In the genomic region with DNA sequence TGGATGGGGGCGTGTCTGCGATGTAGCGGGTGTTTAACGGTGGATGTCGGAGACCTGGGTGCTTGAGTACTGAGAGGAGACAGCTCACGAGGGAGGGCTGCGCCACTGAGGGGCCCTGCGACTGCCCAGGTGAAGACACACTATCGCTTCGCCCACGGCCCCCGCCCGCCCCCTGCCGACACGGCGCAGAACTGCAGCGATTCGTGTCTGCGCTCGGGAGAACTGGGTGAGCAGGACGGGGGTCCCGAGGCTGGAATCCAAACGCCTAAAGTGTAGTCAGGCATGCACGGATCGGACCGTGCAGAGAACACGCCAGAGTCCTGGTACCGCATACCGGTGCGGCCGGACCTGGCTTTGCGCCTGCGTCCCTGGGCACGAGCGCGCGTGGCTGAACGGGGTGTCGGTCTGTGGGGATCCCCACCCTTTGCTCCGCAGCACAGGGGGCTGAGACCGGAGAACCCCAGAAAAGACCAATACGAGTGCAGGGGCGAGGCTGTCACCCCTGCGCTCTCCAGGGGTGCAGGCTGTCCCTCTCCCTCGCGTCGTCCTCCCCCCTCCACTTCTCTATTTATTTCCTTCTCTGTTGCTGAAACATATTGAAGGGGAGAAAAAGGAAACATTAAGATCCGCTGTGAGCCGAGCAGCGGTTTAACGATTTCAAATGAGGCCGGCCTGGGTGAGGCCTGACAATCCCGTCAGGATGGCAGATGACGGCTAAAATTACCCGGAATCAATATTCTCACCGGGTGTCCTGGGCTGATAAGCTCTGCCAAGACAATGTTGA, we compare ENCODE assay signal across 9 mouse cellular contexts. TPM values are rescaled to one million over a fixed set of nuclear protein-coding genes. Genes with fewer than 3 reads are reported as not detected.
A peak's percentile ranks its signal among the peaks of the same experiment; 100 is the strongest.
DNase-seq lines count a peak whose midpoint lies in the region; ATAC-seq and TF ChIP-seq lines count a peak whose summit lies in the region.
"Had no signal": no experiment of that assay in that cellular context is flagged by ENCODE, and none has a peak within 500 bp of the region (broad histone marks: within the 10 kb centered on the region; RNA-seq: fewer than 3 reads in every experiment).

No protein-coding gene starts in this region.

- DNase-seq in ES-E14 (ENCODE audit: low read depth, low spot score) = no peak
- DNase-seq in adrenal gland, postnatal 10 days = peak; percentile 78
- peak; percentile 84 for DNase-seq in embryonic facial prominence, embryonic 10.5 days (ENCODE audit: low spot score)
- peak; percentile 42 to 43 for DNase-seq in kidney, postnatal 25 days
- DNase-seq in lung, postnatal 36 days = peak; percentile 42
- peak; percentile 73 for DNase-seq in right cerebral cortex, postnatal 4 days
- no peak for DNase-seq in urinary bladder, adult 2 months (ENCODE audit: low spot score)

- 0 out of 2 replicates have a peak, but pooled peaks cover 2% of the 10 kb centered on the region for H3K9me3 ChIP-seq in ES-E14 (ENCODE audit: control insufficient read depth, insufficient read depth, low read depth, low read length)
- H3K9me3 ChIP-seq in embryonic facial prominence, embryonic 10.5 days = no peaks in the 10 kb centered on the region
- H3K9me3 ChIP-seq in heart, embryonic 15.5 days (replicated peaks) = no peaks in the 10 kb centered on the region

- ATAC-seq in heart, embryonic 15.5 days (replicated peaks; ENCODE audit: insufficient number of reproducible peaks, insufficient read depth, low FRiP score, low read depth) = no peak

- H3K9ac ChIP-seq in ES-E14 (ENCODE audit: insufficient read depth, low read depth, low read length, poor library complexity, severe bottlenecking) = no peak overlapping the region
- H3K9ac ChIP-seq in heart, embryonic 15.5 days = 0 out of 2 replicates have a peak overlapping the region, but pooled peaks have one; percentile 22

- no peaks in the 10 kb centered on the region for H3K4me1 ChIP-seq in ES-E14 (ENCODE audit: control insufficient read depth in 2 of 2, insufficient read depth in 2 of 2, low read length in 2 of 2, poor library complexity in 1 of 2)
- H3K4me1 ChIP-seq in embryonic facial prominence, embryonic 10.5 days = peaks cover 9% of the 10 kb centered on the region
- peaks cover 6% of the 10 kb centered on the region for H3K4me1 ChIP-seq in heart, embryonic 15.5 days (replicated peaks)

- H3K36me3 ChIP-seq in ES-E14 (ENCODE audit: control insufficient read depth, insufficient read depth, low read length, poor library complexity, severe bottlenecking) = no peaks in the 10 kb centered on the region
- no peaks in the 10 kb centered on the region for H3K36me3 ChIP-seq in embryonic facial prominence, embryonic 10.5 days (replicated peaks)
- no peaks in the 10 kb centered on the region for H3K36me3 ChIP-seq in heart, embryonic 15.5 days

- WGBS in embryonic facial prominence, embryonic 10.5 days = 5% methylated on average over 56 of the region's 56 CpGs
- WGBS in heart, embryonic 15.5 days = 6% methylated on average over 56 of the region's 56 CpGs

- peak overlapping the region; percentile 65 for H3K4me2 ChIP-seq in heart, embryonic 15.5 days

- in situ Hi-C loops in ES-E14 (cut with MboI; ENCODE audit: low sequenced_read_pairs in 2 of 2, unreplicated experiment in 2 of 2) = loop anchor here in 1 of 2 experiments (25.0 kb wide), 1 partner anchor 1944 kb away; a partner anchor contains a TSS

- H3K27ac ChIP-seq in ES-E14 (ENCODE audit: insufficient read depth, low read depth, low read length, poor library complexity, severe bottlenecking) = no peak overlapping the region
- H3K27ac ChIP-seq in embryonic facial prominence, embryonic 10.5 days (replicated peaks) = no peak overlapping the region
- H3K27ac ChIP-seq in heart, embryonic 15.5 days = no peak overlapping the region

- peaks cover 76% of the 10 kb centered on the region for H3K27me3 ChIP-seq in embryonic facial prominence, embryonic 10.5 days (replicated peaks; ENCODE audit: low read depth, poor library complexity, severe bottlenecking)
- peaks cover 73% of the 10 kb centered on the region for H3K27me3 ChIP-seq in heart, embryonic 15.5 days

- H3K4me3 ChIP-seq in ES-E14 (ENCODE audit: insufficient read depth in 1 of 2, low read depth in 1 of 2, low read length in 2 of 2, poor library complexity in 1 of 2, severe bottlenecking in 1 of 2) = peak overlapping the region; percentile 33 to 38; a peak in 2 of 4 replicates
- H3K4me3 ChIP-seq in embryonic facial prominence, embryonic 10.5 days = peak overlapping the region; percentile 51
- H3K4me3 ChIP-seq in heart, embryonic 15.5 days = peak overlapping the region; percentile 37

TF ChIP-seq in ES-E14, 5 proteins besides CTCF, POLR2A, EP300 and RAD21:
- TF ChIP-seq HCFC1 (IDR thresholded peaks at IDR 0.05; ENCODE audit: borderline replicate concordance, insufficient read depth, low read length) (no peak), CHD2 (IDR thresholded peaks at IDR 0.05; ENCODE audit: low read depth, low read length) (no peak), ZC3H11A (IDR thresholded peaks at IDR 0.05; ENCODE audit: borderline replicate concordance, low read depth, low read length) (no peak), ZNF384 (IDR thresholded peaks at IDR 0.05; ENCODE audit: low read depth, low read length) (no peak), MAFK (IDR thresholded peaks at IDR 0.05; ENCODE audit: insufficient read depth, low read depth, low read length) (no peak)

RNA-seq across cellular contexts. Expression of a gene that starts 9.3 kb away (rescaled TPM):
- total RNA-seq in ES-E14 (2012; rRNA removed) = 0.21 and 0.22 TPM in 2 replicates
- not detected for total RNA-seq in adrenal gland, postnatal 10 days (2021)
- not detected in 2 replicates for polyA plus RNA-seq in embryonic facial prominence, embryonic 10.5 days (2016; fragmentation: Nextera tagmentation; extraction: Ambion mirVana)
- polyA plus RNA-seq in heart, embryonic 15.5 days (2015; fragmentation: Nextera tagmentation; extraction: Ambion mirVana) = not detected in 2 replicates
- polyA plus RNA-seq in urinary bladder, adult 2 months (2012; rRNA removed) = not detected in 2 replicates
- polyA plus RNA-seq: large intestine, adult 2 months had no signal

Comparison
In these comparisons a context has a peak if more than half of its experiments do, and no peak if none do; other contexts are left out.
1. DNase-seq: peak in adrenal gland, postnatal 10 days (single experiment), embryonic facial prominence, embryonic 10.5 days (single experiment), kidney, postnatal 25 days (2 of 2), lung, postnatal 36 days (single experiment) and right cerebral cortex, postnatal 4 days (single experiment); none in ES-E14 (single experiment) and urinary bladder, adult 2 months (single experiment).
2. Peak in every context shown above with its lines, with median percentiles within 50 percentile points of each other: H3K4me3 ChIP-seq.